Mouse (Mus musculus): ENCODE data around the gene Hmg20b. TPM values are rescaled to one million over a fixed set of nuclear protein-coding genes. Genes with fewer than 3 reads are reported as not detected.
A peak's percentile ranks its signal among the peaks of the same experiment; 100 is the strongest.

Gene Hmg20b
- polyA plus RNA-seq, 1 experiment, result 89.0 TPM

GRCm38 (mm10) chr10:81349961-81350350 lies 324 bp downstream of the Hmg20b start:
- H3K27me3 ChIP-seq (ENCODE audit: control insufficient read depth, insufficient read depth, insufficient read length), result no peaks in the 10 kb centered on the region
- peak overlapping the region; percentile 95 for H3K4me3 ChIP-seq (ENCODE audit: insufficient read depth, poor library complexity, severe bottlenecking)
- TF ChIP-seq MYOD1 (IDR thresholded peaks at IDR 0.05; ENCODE audit: control insufficient read depth, insufficient read length, low read depth) (no peak), CEBPB (IDR thresholded peaks at IDR 0.05; ENCODE audit: low read depth) (no peak), FOSL1 (IDR thresholded peaks at IDR 0.05; ENCODE audit: insufficient read depth, low read length, poor library complexity, severe bottlenecking) (no peak), CTCF (IDR thresholded peaks at IDR 0.05; ENCODE audit: control insufficient read depth, insufficient read depth, insufficient read length) (no peak)
- peaks cover 14% of the 10 kb centered on the region for H3K79me2 ChIP-seq (ENCODE audit: control insufficient read depth, insufficient read depth)
- H3K36me3 ChIP-seq (ENCODE audit: control insufficient read depth, insufficient read depth), result peaks cover 21% of the 10 kb centered on the region
- peaks cover 5% of the 10 kb centered on the region for H3K79me3 ChIP-seq (ENCODE audit: low read depth)
- H3ac ChIP-seq (ENCODE audit: control insufficient read depth, insufficient read length, low read depth), result peak overlapping the region; percentile 95

GRCm38 (mm10) chr10:81349146-81349545 lies 1.1 kb downstream of the Hmg20b start:
- Histone ChIP-seq H3K79me2 (ENCODE audit: control insufficient read depth, insufficient read depth) (peaks cover 14% of the 10 kb centered on the region), H3ac (ENCODE audit: control insufficient read depth, insufficient read length, low read depth) (peak overlapping the region; percentile 95), H3K36me3 (ENCODE audit: control insufficient read depth, insufficient read depth) (peaks cover 21% of the 10 kb centered on the region), H3K27me3 (ENCODE audit: control insufficient read depth, insufficient read depth, insufficient read length) (no peaks in the 10 kb centered on the region), H3K79me3 (ENCODE audit: low read depth) (peaks cover 5% of the 10 kb centered on the region), H3K4me3 (ENCODE audit: insufficient read depth, poor library complexity, severe bottlenecking) (peak overlapping the region; percentile 95)
- TF ChIP-seq MYOG (IDR thresholded peaks at IDR 0.05; ENCODE audit: control insufficient read depth, extremely low read depth, insufficient read length), result no peak
- no peak for TF ChIP-seq MAX (IDR thresholded peaks at IDR 0.05)
- TF ChIP-seq CEBPB (IDR thresholded peaks at IDR 0.05; ENCODE audit: low read depth), result no peak
- no peak for TF ChIP-seq CTCF (IDR thresholded peaks at IDR 0.05; ENCODE audit: control insufficient read depth, insufficient read depth, insufficient read length)
- TF ChIP-seq MYOD1 (IDR thresholded peaks at IDR 0.05; ENCODE audit: control insufficient read depth, insufficient read length, low read depth), result no peak
- no peak for TF ChIP-seq USF1 (IDR thresholded peaks at IDR 0.05; ENCODE audit: low read depth)

- H3K4me3 ChIP-seq (ENCODE audit: insufficient read depth, poor library complexity, severe bottlenecking), result no peak overlapping the region
- H3ac ChIP-seq (ENCODE audit: control insufficient read depth, insufficient read length, low read depth), result no peak overlapping the region
- peaks cover 5% of the 10 kb centered on the region for H3K79me3 ChIP-seq (ENCODE audit: low read depth)
- peaks cover 14% of the 10 kb centered on the region for H3K79me2 ChIP-seq (ENCODE audit: control insufficient read depth, insufficient read depth)
- H3K36me3 ChIP-seq (ENCODE audit: control insufficient read depth, insufficient read depth), result peaks cover 21% of the 10 kb centered on the region
- H3K27me3 ChIP-seq (ENCODE audit: control insufficient read depth, insufficient read depth, insufficient read length), result peaks cover 11% of the 10 kb centered on the region
- TF ChIP-seq CEBPB (IDR thresholded peaks at IDR 0.05; ENCODE audit: low read depth) (no peak), MYOG (IDR thresholded peaks at IDR 0.05; ENCODE audit: control insufficient read depth, extremely low read depth, insufficient read length) (no peak), USF1 (IDR thresholded peaks at IDR 0.05; ENCODE audit: low read depth) (no peak), MYOD1 (IDR thresholded peaks at IDR 0.05; ENCODE audit: control insufficient read depth, insufficient read length, low read depth) (no peak)
Observed at GRCm38 (mm10) chr10:81346453-81347067, 3.7 kb downstream of the Hmg20b start.

GRCm38 (mm10) chr10:81345162-81345534 lies 5.1 kb downstream of the Hmg20b start:
- H3K79me2 ChIP-seq (ENCODE audit: control insufficient read depth, insufficient read depth), result peaks cover 14% of the 10 kb centered on the region
- H3K36me3 ChIP-seq (ENCODE audit: control insufficient read depth, insufficient read depth), result peaks cover 21% of the 10 kb centered on the region
- peaks cover 5% of the 10 kb centered on the region for H3K79me3 ChIP-seq (ENCODE audit: low read depth)
- TF ChIP-seq CTCF (IDR thresholded peaks at IDR 0.05; ENCODE audit: control insufficient read depth, insufficient read depth, insufficient read length) (no peak), MAX (IDR thresholded peaks at IDR 0.05) (no peak), MYOG (IDR thresholded peaks at IDR 0.05; ENCODE audit: control insufficient read depth, extremely low read depth, insufficient read length) (no peak), FOSL1 (IDR thresholded peaks at IDR 0.05; ENCODE audit: insufficient read depth, low read length, poor library complexity, severe bottlenecking) (no peak), MYOD1 (IDR thresholded peaks at IDR 0.05; ENCODE audit: control insufficient read depth, insufficient read length, low read depth) (no peak)
- H3ac ChIP-seq (ENCODE audit: control insufficient read depth, insufficient read length, low read depth), result no peak overlapping the region
- no peak overlapping the region for H3K4me3 ChIP-seq (ENCODE audit: insufficient read depth, poor library complexity, severe bottlenecking)
- peaks cover 11% of the 10 kb centered on the region for H3K27me3 ChIP-seq (ENCODE audit: control insufficient read depth, insufficient read depth, insufficient read length)

DNA sequence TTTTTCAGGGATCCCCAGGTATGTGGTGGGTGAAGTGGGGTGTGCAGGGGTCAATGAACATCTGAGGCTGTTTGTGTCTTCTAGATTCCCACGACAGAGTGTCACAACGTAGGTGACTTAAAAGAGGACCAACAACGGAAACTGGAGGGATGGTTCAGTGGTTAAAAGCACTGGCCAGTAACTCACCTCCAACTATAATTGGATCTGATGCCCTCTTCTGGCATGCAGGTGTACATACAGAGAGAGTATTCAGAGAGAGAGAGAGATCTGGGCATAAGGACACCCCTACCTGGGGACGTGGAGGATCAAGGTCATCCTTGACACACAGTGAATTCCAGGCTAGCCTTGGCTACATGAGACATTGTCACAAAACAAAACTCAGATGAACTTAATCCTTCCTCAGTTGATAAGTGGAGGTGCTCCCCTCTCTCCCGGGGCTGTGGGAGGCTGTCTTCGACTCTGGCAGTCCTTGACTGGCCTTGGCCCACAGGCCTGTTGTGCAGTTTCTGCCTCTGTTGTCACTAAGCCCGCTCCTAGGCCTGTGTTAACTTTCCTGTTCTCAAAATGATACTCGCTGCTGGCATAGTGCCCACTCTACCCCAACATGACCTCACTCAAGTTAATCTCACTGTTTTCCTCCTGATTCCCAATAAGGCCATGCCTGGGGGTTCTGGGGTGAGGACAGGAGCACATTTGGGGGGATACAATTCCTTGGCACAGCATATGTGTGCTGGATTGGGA lies 5.7 kb downstream of the Hmg20b start:
- H3ac ChIP-seq (ENCODE audit: control insufficient read depth, insufficient read length, low read depth), result no peak overlapping the region
- H3K79me3 ChIP-seq (ENCODE audit: low read depth), result peaks cover under 1% of the 10 kb centered on the region
- H3K36me3 ChIP-seq (ENCODE audit: control insufficient read depth, insufficient read depth), result peaks cover 21% of the 10 kb centered on the region
- H3K27me3 ChIP-seq (ENCODE audit: control insufficient read depth, insufficient read depth, insufficient read length), result peaks cover 11% of the 10 kb centered on the region
- H3K79me2 ChIP-seq (ENCODE audit: control insufficient read depth, insufficient read depth), result peaks cover 9% of the 10 kb centered on the region
- H3K4me3 ChIP-seq (ENCODE audit: insufficient read depth, poor library complexity, severe bottlenecking), result no peak overlapping the region
- no peak for TF ChIP-seq CTCF (IDR thresholded peaks at IDR 0.05; ENCODE audit: control insufficient read depth, insufficient read depth, insufficient read length)
- TF ChIP-seq MYOG (IDR thresholded peaks at IDR 0.05; ENCODE audit: control insufficient read depth, extremely low read depth, insufficient read length), result no peak
- no peak for TF ChIP-seq MAX (IDR thresholded peaks at IDR 0.05)
- TF ChIP-seq FOSL1 (IDR thresholded peaks at IDR 0.05; ENCODE audit: insufficient read depth, low read length, poor library complexity, severe bottlenecking), result no peak
- no peak for TF ChIP-seq MYOD1 (IDR thresholded peaks at IDR 0.05; ENCODE audit: control insufficient read depth, insufficient read length, low read depth)
- no peak for TF ChIP-seq USF1 (IDR thresholded peaks at IDR 0.05; ENCODE audit: low read depth)
- no peak for TF ChIP-seq CEBPB (IDR thresholded peaks at IDR 0.05; ENCODE audit: low read depth)
